Comparison of ENCODE assay signal across 7 mouse cellular contexts in the genomic region with DNA sequence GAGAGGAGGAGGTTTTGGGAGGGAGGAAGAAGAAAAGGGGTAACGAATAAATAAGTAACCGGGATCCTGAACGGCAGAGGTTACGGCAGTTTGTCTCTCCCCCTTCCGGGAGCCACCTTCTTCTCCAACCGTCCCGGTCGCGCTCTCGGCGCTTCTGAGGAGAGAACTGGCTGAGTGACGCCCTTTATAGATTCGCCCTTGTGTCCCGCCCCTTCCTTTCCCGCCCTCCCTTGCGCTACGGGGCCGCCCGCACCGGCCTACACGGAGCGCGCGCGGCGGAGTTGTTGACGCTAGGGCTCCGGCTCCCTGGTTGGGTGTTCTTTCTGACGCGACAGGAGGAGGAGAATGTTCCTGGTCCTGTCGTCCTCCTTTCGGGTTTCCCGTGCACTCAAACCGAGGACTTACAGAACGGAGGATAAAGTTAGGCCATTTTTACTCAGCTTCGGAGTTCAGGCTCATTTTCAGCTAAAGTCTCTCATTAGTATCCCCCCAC. TPM values are rescaled to one million over a fixed set of nuclear protein-coding genes. Genes with fewer than 3 reads are reported as not detected.
DNase-seq lines count a peak whose midpoint lies in the region; ATAC-seq and TF ChIP-seq lines count a peak whose summit lies in the region.

A gene (minus strand): TSS at position 160 of the 493 bp plus-strand sequence.

- TF ChIP-seq CTCF in intestine, postnatal 0 days (IDR thresholded peaks at IDR 0.05; ENCODE audit: low read depth) = peak; percentile 13; the same call in 1 of the 2 replicates
- TF ChIP-seq CTCF in small intestine, adult 2 months (IDR thresholded peaks at IDR 0.05; ENCODE audit: extremely low read depth, insufficient read length, insufficient replicate concordance, low read depth, low read length) = no peak

- H3K9ac ChIP-seq in intestine, postnatal 0 days (ENCODE audit: low read depth, low read length) = peak within 1 kb of the TSS; percentile 79
- H3K9ac ChIP-seq in midbrain, embryonic 12.5 days (replicated peaks) = peak within 1 kb of the TSS; percentile 76

- no peaks in the 10 kb centered on the region for H3K27me3 ChIP-seq in intestine, postnatal 0 days (replicated peaks; ENCODE audit: control insufficient read depth, insufficient read depth, low read length)
- H3K27me3 ChIP-seq in midbrain, embryonic 12.5 days = no peaks in the 10 kb centered on the region
- H3K27me3 ChIP-seq in small intestine, adult 2 months (ENCODE audit: control insufficient read depth, insufficient read depth, low read length) = no peaks in the 10 kb centered on the region

- peak; percentile 95 for DNase-seq in adrenal gland, adult 8-10 months
- peak; percentile 99 for DNase-seq in embryo, embryonic 9.5 days (ENCODE audit: extremely low spot score)
- DNase-seq in gonadal fat pad, adult 2 months (ENCODE audit: low read depth) = no peak
- peak; percentile 98 for DNase-seq in left cerebral cortex, postnatal 4 days

- peak within 1 kb of the TSS; percentile 96 for H3K27ac ChIP-seq in intestine, postnatal 0 days (ENCODE audit: low read depth, low read length)
- H3K27ac ChIP-seq in midbrain, embryonic 12.5 days (replicated peaks) = peak within 1 kb of the TSS; percentile 98
- H3K27ac ChIP-seq in small intestine, adult 2 months (ENCODE audit: insufficient read depth, low read depth, low read length) = peak within 1 kb of the TSS; percentile 98

- TF ChIP-seq POLR2A in small intestine, adult 2 months (IDR thresholded peaks at IDR 0.05; ENCODE audit: low read depth, low read length) = peak; percentile 100

- peaks cover 9% of the 10 kb centered on the region; the same call in 1 of the 2 replicates for H3K4me1 ChIP-seq in intestine, postnatal 0 days (replicated peaks; ENCODE audit: control insufficient read depth, insufficient read depth, low read length)
- H3K4me1 ChIP-seq in midbrain, embryonic 12.5 days = peaks cover 45% of the 10 kb centered on the region
- peaks cover 7% of the 10 kb centered on the region for H3K4me1 ChIP-seq in small intestine, adult 2 months (ENCODE audit: control insufficient read depth, insufficient read depth, insufficient read length, low read length)

- H3K4me2 ChIP-seq in intestine, postnatal 0 days (replicated peaks; ENCODE audit: low read depth) = peak within 1 kb of the TSS; percentile 71
- H3K4me2 ChIP-seq in midbrain, embryonic 12.5 days (replicated peaks) = peak within 1 kb of the TSS; percentile 89

- peak within 1 kb of the TSS; percentile 56 for H3K4me3 ChIP-seq in intestine, postnatal 0 days (ENCODE audit: low read depth, low read length)
- peak within 1 kb of the TSS; percentile 54 for H3K4me3 ChIP-seq in midbrain, embryonic 12.5 days
- H3K4me3 ChIP-seq in small intestine, adult 2 months (ENCODE audit: low read depth, low read length) = peak within 1 kb of the TSS; percentile 62

- intact Hi-C loops in left cerebral cortex, postnatal 4 days (cut with DNase I) = loop anchor here (5.0 kb wide), 1 partner anchor 76 kb away; a partner anchor contains a TSS

- peak; percentile 96 for ATAC-seq in intestine, postnatal 0 days
- ATAC-seq in midbrain, embryonic 12.5 days (ENCODE audit: low FRiP score, low read depth) = peak; percentile 95

- under 1% methylated on average over 36 of the region's 36 CpGs for WGBS in intestine, postnatal 0 days
- WGBS in midbrain, embryonic 12.5 days = 0% methylated on average over 34 of the region's 36 CpGs
- WGBS in small intestine, adult 2 months = under 1% methylated on average over 35 of the region's 36 CpGs

- no peaks in the 10 kb centered on the region for H3K36me3 ChIP-seq in intestine, postnatal 0 days (ENCODE audit: control insufficient read depth, insufficient read depth)
- no peaks in the 10 kb centered on the region for H3K36me3 ChIP-seq in midbrain, embryonic 12.5 days
- H3K36me3 ChIP-seq in small intestine, adult 2 months (ENCODE audit: control insufficient read depth, insufficient read depth, low read length) = 0 out of 2 replicates have a peak, but pooled peaks cover 1% of the 10 kb centered on the region

- no peaks in the 10 kb centered on the region for H3K9me3 ChIP-seq in intestine, postnatal 0 days (ENCODE audit: control insufficient read depth)
- H3K9me3 ChIP-seq in midbrain, embryonic 12.5 days = no peaks in the 10 kb centered on the region

RNA-seq across cellular contexts. Expression of the gene that starts here (rescaled TPM):
- 100 to 1,000 TPM in 2 of 4 experiments, 10 to 100 TPM in 2; 85.2 to 125 (median 101) TPM for total RNA-seq in adrenal gland, adult 8-10 months (2022)
- 18.5 and 48.2 TPM in 2 replicates for polyA plus RNA-seq in gonadal fat pad, adult 2 months (2012; rRNA removed)
- 13.3 and 14.0 TPM in 2 replicates for polyA plus RNA-seq in intestine, postnatal 0 days (2015; fragmentation: Nextera tagmentation; extraction: Ambion mirVana)
- total RNA-seq in left cerebral cortex, postnatal 4 days (2021) = 10 to 100 TPM; 49.6 to 54.6 TPM
- 32.0 and 37.1 TPM in 2 replicates for polyA plus RNA-seq in midbrain, embryonic 12.5 days (2016; fragmentation: Nextera tagmentation; extraction: Ambion mirVana)
- 22.5 and 62.3 TPM in 2 replicates for polyA plus RNA-seq in small intestine, adult 2 months (2012; rRNA removed)
